Comparison of ENCODE assay signal across 8 mouse cellular contexts in the genomic region with DNA sequence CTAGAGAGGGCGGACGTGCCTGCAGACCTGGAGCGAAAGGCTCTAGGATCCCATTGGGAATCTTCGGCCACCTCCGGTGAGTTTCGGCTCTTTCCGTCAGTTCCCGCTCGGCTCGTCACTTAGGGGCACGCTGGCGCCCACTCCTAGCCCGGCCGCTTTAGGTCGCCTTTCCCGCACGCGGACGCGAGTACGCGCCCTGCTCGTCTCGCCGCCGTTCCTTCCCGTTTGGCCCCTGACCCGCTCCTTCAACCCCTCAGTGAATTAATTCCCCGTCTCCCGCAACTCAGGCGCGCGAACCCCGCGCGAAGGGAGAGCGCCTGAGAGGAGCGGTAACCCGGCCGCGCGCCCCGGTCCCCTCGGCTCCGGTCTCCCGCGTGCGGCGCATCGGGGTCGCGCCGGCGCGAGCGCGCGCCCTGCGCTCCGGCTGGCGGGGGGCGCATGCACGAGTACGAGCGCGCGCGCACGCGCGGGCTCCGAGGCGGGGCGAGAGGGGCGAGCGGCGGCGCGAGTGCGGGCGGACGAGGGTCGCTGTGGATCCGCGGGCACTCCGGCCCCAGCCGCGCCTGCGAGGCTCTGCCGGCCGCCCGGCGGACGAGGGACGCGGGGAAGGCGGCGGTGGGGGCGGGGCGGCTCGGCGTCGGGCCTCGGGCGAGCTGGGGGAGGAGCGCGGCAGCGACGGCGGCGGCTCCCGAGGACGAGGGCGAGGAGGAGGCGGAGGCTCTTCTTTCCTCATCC. TPM values are rescaled to one million over a fixed set of nuclear protein-coding genes. Genes with fewer than 3 reads are reported as not detected.
DNase-seq lines count a peak whose midpoint lies in the region; ATAC-seq lines count a peak whose summit lies in the region.

No protein-coding gene starts in this region.

- peak overlapping the region; percentile 94 for H3K9ac ChIP-seq in intestine, embryonic 16.5 days (ENCODE audit: low read depth, low read length)

- H3K9me3 ChIP-seq in intestine, embryonic 16.5 days (ENCODE audit: control insufficient read depth, low read length): no peaks in the 10 kb centered on the region

- H3K4me2 ChIP-seq in intestine, embryonic 16.5 days (ENCODE audit: low read depth, low read length): peak overlapping the region; percentile 83

- ATAC-seq in intestine, embryonic 16.5 days: peak; percentile 88
- no peak for ATAC-seq in erythroid progenitor cell, adult 5-6 weeks (replicated peaks; ENCODE audit: low FRiP score, poor library complexity, severe bottlenecking)

- DNase-seq in adrenal gland, adult 2 months: peak; percentile 93
- peak; percentile 96 for DNase-seq in embryo, embryonic 10.5 days (ENCODE audit: low spot score)
- DNase-seq in gastrocnemius, postnatal 36 days: peak; percentile 81 to 83
- DNase-seq in left cerebral cortex, postnatal 25 days (ENCODE audit: low spot score in 2 of 2): peak; percentile 85 to 91
- peak; percentile 95 for DNase-seq in mesoderm, embryonic 11.5 days (ENCODE audit: low read depth, low spot score)
- DNase-seq in skeletal muscle tissue, adult 2 months (ENCODE audit: low read depth, low spot score): peak; percentile 49

- H3K4me3 ChIP-seq in intestine, embryonic 16.5 days (ENCODE audit: low read length): peak overlapping the region; percentile 79

- H3K27ac ChIP-seq in intestine, embryonic 16.5 days (ENCODE audit: low read length): peak overlapping the region; percentile 95

- intact Hi-C loops in gastrocnemius, postnatal 36 days (cut with DNase I): no loop called here
- intact Hi-C loops in left cerebral cortex, postnatal 25 days (cut with DNase I): no loop called here

- under 1% methylated on average over 113 of the region's 115 CpGs for WGBS in intestine, embryonic 16.5 days

- no peaks in the 10 kb centered on the region for H3K36me3 ChIP-seq in intestine, embryonic 16.5 days (ENCODE audit: control insufficient read depth, insufficient read depth, low read length)

- H3K27me3 ChIP-seq in intestine, embryonic 16.5 days (replicated peaks; ENCODE audit: control insufficient read depth, insufficient read depth, low read length): no peaks in the 10 kb centered on the region

- H3K4me1 ChIP-seq in intestine, embryonic 16.5 days (ENCODE audit: control insufficient read depth, insufficient read depth, low read length): peaks cover 14% of the 10 kb centered on the region

RNA-seq across cellular contexts. Expression of gene Spats2, which starts 0.5 kb away (rescaled TPM):
- total RNA-seq in adrenal gland, adult 2 months (2021): 10 to 100 TPM; 14.0 to 15.6 TPM
- polyA plus RNA-seq in adrenal gland, adult 2 months (2012; rRNA removed): 5.6 and 7.6 TPM in 2 replicates
- 1 to 10 TPM; 3.8 to 3.9 TPM for total RNA-seq in gastrocnemius, postnatal 36 days (2021)
- 18.1 and 20.9 TPM in 2 replicates for polyA plus RNA-seq in intestine, embryonic 16.5 days (2015; fragmentation: Nextera tagmentation; extraction: Ambion mirVana)
- total RNA-seq in left cerebral cortex, postnatal 25 days (2021): 10 to 100 TPM; 36.2 to 37.0 TPM
- not detected in 2 replicates for total RNA-seq in erythroid progenitor cell, adult 5-6 weeks (2015; ENCODE audit: low replicate concordance)
- 0.51 TPM in 1 of 2 replicates, not detected in the other for total RNA-seq in erythroid progenitor cell, adult 5-6 weeks (2017; ENCODE audit: low replicate concordance)

RNA-seq across cellular contexts. Expression of gene Dnajc22, which starts 33.3 kb away (rescaled TPM):
- total RNA-seq in adrenal gland, adult 2 months (2021): 1 to 10 TPM; 3.2 to 4.4 TPM
- polyA plus RNA-seq in adrenal gland, adult 2 months (2012; rRNA removed): 0.29 and 0.31 TPM in 2 replicates
- total RNA-seq in gastrocnemius, postnatal 36 days (2021): under 1 TPM in 1 of 2 experiments, not detected in 1; 0.27 TPM
- polyA plus RNA-seq in intestine, embryonic 16.5 days (2015; fragmentation: Nextera tagmentation; extraction: Ambion mirVana): 45.0 and 45.4 TPM in 2 replicates
- under 1 TPM in 1 of 2 experiments, not detected in 1; 0.30 TPM for total RNA-seq in left cerebral cortex, postnatal 25 days (2021)
- not detected in 2 replicates for total RNA-seq in erythroid progenitor cell, adult 5-6 weeks (2015; ENCODE audit: low replicate concordance)
- not detected in 2 replicates for total RNA-seq in erythroid progenitor cell, adult 5-6 weeks (2017; ENCODE audit: low replicate concordance)

RNA-seq across cellular contexts. Expression of gene C1ql4, which starts 38.6 kb away (rescaled TPM):
- not detected for total RNA-seq in adrenal gland, adult 2 months (2021)
- polyA plus RNA-seq in adrenal gland, adult 2 months (2012; rRNA removed): not detected in 2 replicates
- not detected for total RNA-seq in gastrocnemius, postnatal 36 days (2021)
- 0.09 and 0.17 TPM in 2 replicates for polyA plus RNA-seq in intestine, embryonic 16.5 days (2015; fragmentation: Nextera tagmentation; extraction: Ambion mirVana)
- not detected for total RNA-seq in left cerebral cortex, postnatal 25 days (2021)
- not detected in 2 replicates for total RNA-seq in erythroid progenitor cell, adult 5-6 weeks (2015; ENCODE audit: low replicate concordance)
- total RNA-seq in erythroid progenitor cell, adult 5-6 weeks (2017; ENCODE audit: low replicate concordance): not detected in 2 replicates

RNA-seq across cellular contexts. Expression of gene Troap, which starts 51.9 kb away (rescaled TPM):
- under 1 TPM; 0.73 to 0.78 TPM for total RNA-seq in adrenal gland, adult 2 months (2021)
- 2.8 and 5.2 TPM in 2 replicates for polyA plus RNA-seq in adrenal gland, adult 2 months (2012; rRNA removed)
- total RNA-seq in gastrocnemius, postnatal 36 days (2021): under 1 TPM; 0.62 to 0.69 TPM
- polyA plus RNA-seq in intestine, embryonic 16.5 days (2015; fragmentation: Nextera tagmentation; extraction: Ambion mirVana): 20.2 and 25.4 TPM in 2 replicates
- under 1 TPM; 0.69 TPM for total RNA-seq in left cerebral cortex, postnatal 25 days (2021)
- 152 and 157 TPM in 2 replicates for total RNA-seq in erythroid progenitor cell, adult 5-6 weeks (2015; ENCODE audit: low replicate concordance)
- total RNA-seq in erythroid progenitor cell, adult 5-6 weeks (2017; ENCODE audit: low replicate concordance): 126 and 180 TPM in 2 replicates
